Mouse (Mus musculus) lung, postnatal 0 days (tissue): Measurements from ENCODE around the gene B4galt1. TPM values are rescaled to one million over a fixed set of nuclear protein-coding genes. Genes with fewer than 3 reads are reported as not detected.
"Not testable (repeated sequence)": the region's sequence is repeated elsewhere in the genome, so short reads cannot be mapped to it uniquely, and the experiment has no call there.

Source experiments
- ATAC-seq: fragments of 200-750 bp; cut with Nextera tagmentation; 2 replicates; pipeline ENCODE4 v1.8.0; 2017; ENCODE audit warnings: moderate library complexity
- DNase-seq: peaks from one replicate; pipeline ENCODE4 v3.0.0-alpha.2; 2016; ENCODE audit warnings: low spot score
- H3K27ac ChIP-seq: fragments of 300-500 bp; sonication (generic); 2 replicates; pipeline ENCODE4 v1.5.1; 2014; ENCODE audit warnings: antibody characterized with exemption, mild to moderate bottlenecking, low read length, mixed read lengths
- H3K27me3 ChIP-seq: fragments of 300-500 bp; sonication (generic); replicated peaks from 2 replicates; pipeline ENCODE4 v1.6.1; 2014; ENCODE audit warnings: low read length, mixed read lengths; ENCODE audit not compliant: insufficient read depth
- H3K36me3 ChIP-seq: fragments of 300-500 bp; sonication (generic); 2 replicates; pipeline ENCODE4 v1.6.1; 2014; ENCODE audit warnings: low read length, mixed read lengths; ENCODE audit not compliant: insufficient read depth
- H3K4me1 ChIP-seq: fragments of 300-500 bp; sonication (generic); 2 replicates; pipeline ENCODE4 v1.6.1; 2014; ENCODE audit warnings: antibody characterized with exemption, low read depth, low read length, mixed read lengths; ENCODE audit not compliant: insufficient read depth
- H3K4me2 ChIP-seq: fragments of 300-500 bp; sonication (generic); replicated peaks from 2 replicates; pipeline ENCODE4 v1.6.1; 2014; ENCODE audit warnings: low read depth, mild to moderate bottlenecking, low read length, moderate library complexity, mixed read lengths
- H3K4me3 ChIP-seq: fragments of 300-500 bp; sonication (generic); 2 replicates; pipeline ENCODE4 v1.5.1; 2014; ENCODE audit warnings: low read depth, low read length
- H3K9ac ChIP-seq: fragments of 300-500 bp; sonication (generic); replicated peaks from 2 replicates; pipeline ENCODE4 v1.6.1; 2014; ENCODE audit warnings: low read depth, mild to moderate bottlenecking
- H3K9me3 ChIP-seq: fragments of 300-500 bp; sonication (generic); 2 replicates; pipeline ENCODE4 v1.6.1; 2016; ENCODE audit warnings: low read length, mixed read lengths
- CTCF ChIP-seq: IDR thresholded peaks from 2 replicates; pipeline ENCODE4 v1.5.1; 2016; ENCODE audit warnings: antibody characterized with exemption, mild to moderate bottlenecking
- EP300 ChIP-seq: IDR thresholded peaks from 2 replicates; pipeline ENCODE4 v1.6.1; 2016; ENCODE audit warnings: antibody characterized with exemption, mild to moderate bottlenecking, control low read depth
- WGBS: fragments of 180-500 bp; shearing (Covaris S2); extraction: QIAGEN DNeasy Blood & Tissue Kit; methylation state at CpG from one replicate; pipeline ENCODE4 v1.1.7; 2014; 5-methylcytosine and 5-hydroxymethylcytosine counted together
- polyA plus RNA-seq: library from polyadenylated mRNA; unstranded; fragments of >200 nt; fragmentation: Nextera tagmentation; extraction: Ambion mirVana; gene quantifications from 2 replicates; pipeline ENCODE4 v1.2.1, GENCODE M21; 2015

The B4galt1 gene
- polyA plus RNA-seq, 1 experiment from 2014 or later = 89.4 TPM

DNA sequence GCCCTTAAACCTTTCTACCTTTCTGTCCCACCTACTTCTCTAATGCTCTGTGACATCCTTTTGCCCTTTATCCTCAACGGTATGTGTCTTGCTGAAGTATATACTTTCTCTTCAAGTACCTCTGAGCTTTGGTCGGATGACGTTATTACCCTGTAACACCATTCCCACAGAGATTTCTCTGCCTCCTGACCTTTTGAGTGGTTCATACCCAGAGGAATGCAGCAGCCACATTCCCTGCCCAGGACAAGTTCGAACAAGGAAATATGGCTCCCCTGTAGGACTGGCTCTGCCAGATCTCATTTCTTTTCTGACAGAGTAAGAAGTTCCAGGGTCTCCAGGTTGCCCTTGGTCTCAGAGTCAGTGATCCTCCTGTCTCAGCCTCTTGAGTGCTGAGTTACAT, 51.9 kb downstream of the B4galt1 start:
- Histone ChIP-seq H3K27ac (peak overlapping the region; percentile 47; the same call in 1 of the 2 replicates), H3K4me1 (no peaks in the 10 kb centered on the region), H3K4me3 (no peak overlapping the region), H3K9me3 (no peaks in the 10 kb centered on the region), H3K4me2 (no peak overlapping the region), H3K36me3 (peaks cover 14% of the 10 kb centered on the region; the same call in 1 of the 2 replicates), H3K27me3 (no peaks in the 10 kb centered on the region), H3K9ac (no peak overlapping the region)
- ATAC-seq (peak; percentile 53), DNase-seq (peak; percentile 55)
- WGBS = 53% methylated on average over 4 of the region's 4 CpGs
- TF ChIP-seq CTCF = no peak
- peak; percentile 14; the same call in 1 of the 2 replicates for TF ChIP-seq EP300

DNA sequence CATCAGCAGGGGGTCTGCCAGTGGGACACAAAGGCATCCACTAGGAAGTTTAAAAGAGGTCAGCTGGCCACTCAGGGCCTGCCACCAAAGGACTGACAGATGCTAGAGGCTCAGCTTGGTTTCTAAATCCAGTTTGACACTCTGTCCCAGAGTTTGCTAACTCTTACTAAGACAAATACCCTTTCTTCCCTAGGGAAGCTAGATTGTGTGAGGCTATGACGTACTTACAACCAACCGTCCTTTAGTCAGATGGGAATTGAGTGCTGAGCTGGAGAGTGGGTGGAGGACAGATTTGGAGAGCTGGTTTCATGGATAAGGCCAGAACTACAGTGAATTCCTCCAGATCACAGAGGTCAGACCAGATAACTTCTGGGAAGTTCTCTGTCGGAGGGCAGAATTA, 52.9 kb downstream of the B4galt1 start:
- ATAC-seq = no peak
- TF ChIP-seq EP300 = no peak
- no peak for TF ChIP-seq CTCF
- H3K27ac ChIP-seq = no peak overlapping the region

DNA sequence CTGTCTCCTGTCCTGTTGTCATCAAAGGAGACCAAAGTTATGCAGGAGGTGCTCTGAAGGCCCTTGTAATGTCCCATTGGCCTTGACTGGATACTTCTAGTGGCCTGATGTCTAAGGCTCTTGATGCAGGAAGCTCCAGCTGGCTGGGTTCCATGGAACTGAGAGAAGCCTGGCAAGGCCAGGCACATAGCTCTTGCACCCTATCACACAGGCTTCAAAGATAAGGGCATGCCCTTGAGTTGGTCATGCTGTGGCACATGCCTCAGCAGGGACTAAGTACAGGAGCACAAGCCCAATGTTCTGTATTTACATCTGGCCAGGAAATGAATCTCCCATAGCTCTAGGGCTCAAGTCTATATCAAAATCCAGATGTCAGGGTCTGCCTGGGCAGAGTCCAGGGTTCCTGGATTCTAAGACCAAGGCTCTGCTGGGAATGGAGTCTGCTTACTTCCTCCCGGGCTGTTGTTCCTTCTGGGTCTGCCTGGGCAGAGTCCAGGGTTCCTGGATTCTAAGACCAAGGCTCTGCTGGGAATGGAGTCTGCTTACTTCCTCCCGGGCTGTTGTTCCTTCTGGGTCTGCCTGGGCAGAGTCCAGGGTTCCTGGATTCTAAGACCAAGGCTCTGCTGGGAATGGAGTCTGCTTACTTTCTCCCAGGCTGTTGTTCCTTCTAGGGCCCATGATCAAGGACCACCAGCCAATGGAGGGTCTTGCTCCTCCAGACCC, 54.8 kb downstream of the B4galt1 start:
- not testable (repeated sequence) for H3K4me2 ChIP-seq, H3K27me3 ChIP-seq, H3K9me3 ChIP-seq, H3K9ac ChIP-seq, H3K36me3 ChIP-seq, H3K4me3 ChIP-seq, H3K4me1 ChIP-seq
- peak; percentile 70 for ATAC-seq
- DNase-seq = peak; percentile 37
- no CpG with 5 or more reads among the region's 2 CpGs for WGBS
- peak overlapping the region; percentile 32; the same call in 1 of the 2 replicates for H3K27ac ChIP-seq

More for the DNA sequence above, 52.9 kb downstream of the B4galt1 start:
- H3K27me3 ChIP-seq = no peaks in the 10 kb centered on the region
- H3K4me2 ChIP-seq = no peak overlapping the region
- H3K9me3 ChIP-seq = no peaks in the 10 kb centered on the region
- no peaks in the 10 kb centered on the region for H3K4me1 ChIP-seq
- peaks cover 11% of the 10 kb centered on the region; the same call in 1 of the 2 replicates for H3K36me3 ChIP-seq
- no peak overlapping the region for H3K4me3 ChIP-seq
- no peak for DNase-seq
- 64% methylated on average over 3 of the region's 3 CpGs for WGBS
- H3K9ac ChIP-seq = no peak overlapping the region

DNA sequence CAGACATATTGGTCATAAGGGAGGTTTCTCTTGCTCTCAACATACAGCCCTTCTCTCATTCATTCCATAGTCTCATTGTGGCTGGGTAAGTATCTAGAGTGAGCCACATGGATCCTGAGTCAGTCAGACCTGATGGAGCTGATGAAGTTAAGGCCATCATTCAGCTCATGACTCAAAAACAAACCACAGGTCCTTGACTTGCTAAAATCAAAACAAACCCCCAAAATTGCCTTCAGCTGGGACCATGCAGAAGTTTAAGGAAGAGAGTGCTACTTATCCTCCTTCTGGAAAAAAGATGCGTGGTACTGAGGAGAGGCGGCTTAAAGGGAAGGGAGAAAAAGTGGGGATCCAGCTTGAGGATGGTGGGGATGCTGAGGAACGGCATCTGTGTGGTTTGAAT, 58.0 kb downstream of the B4galt1 start:
- H3K4me1 ChIP-seq = no peaks in the 10 kb centered on the region
- WGBS = 97% methylated on average over 3 of the region's 3 CpGs
- H3K9me3 ChIP-seq = no peaks in the 10 kb centered on the region
- H3K9ac ChIP-seq = no peak overlapping the region
- H3K27ac ChIP-seq = no peak overlapping the region
- no peaks in the 10 kb centered on the region for H3K27me3 ChIP-seq
- H3K4me2 ChIP-seq = no peak overlapping the region
- DNase-seq (no peak), ATAC-seq (no peak)
- TF ChIP-seq CTCF (no peak), EP300 (no peak)
- no peaks in the 10 kb centered on the region for H3K36me3 ChIP-seq
- no peak overlapping the region for H3K4me3 ChIP-seq

DNA sequence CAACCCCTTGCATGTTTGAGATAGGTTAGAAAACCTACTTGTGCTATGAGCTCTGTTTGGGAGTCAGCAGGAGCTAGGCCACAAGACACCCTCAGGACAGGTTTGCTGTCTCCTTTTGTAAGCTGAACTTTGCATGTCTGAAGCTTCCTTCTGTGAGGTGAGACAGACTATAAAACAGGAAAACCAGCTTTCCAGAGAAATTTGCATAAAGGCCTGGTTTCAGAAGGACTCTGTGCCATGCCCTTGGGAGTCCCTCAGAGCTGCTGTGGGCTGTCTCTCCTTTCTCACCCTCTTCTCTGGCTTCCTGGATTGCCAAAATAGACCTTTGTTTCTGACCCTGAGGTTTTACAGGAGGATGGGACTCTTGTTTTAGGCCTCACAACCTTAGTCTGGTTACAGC, 59.5 kb downstream of the B4galt1 start:
- Histone ChIP-seq H3K27ac (no peak overlapping the region), H3K27me3 (no peaks in the 10 kb centered on the region), H3K9ac (no peak overlapping the region), H3K4me2 (no peak overlapping the region), H3K4me3 (no peak overlapping the region), H3K4me1 (no peaks in the 10 kb centered on the region), H3K9me3 (no peaks in the 10 kb centered on the region), H3K36me3 (no peaks in the 10 kb centered on the region)
- TF ChIP-seq EP300 = no peak
- TF ChIP-seq CTCF = no peak
- DNase-seq = no peak
- no peak for ATAC-seq

DNA sequence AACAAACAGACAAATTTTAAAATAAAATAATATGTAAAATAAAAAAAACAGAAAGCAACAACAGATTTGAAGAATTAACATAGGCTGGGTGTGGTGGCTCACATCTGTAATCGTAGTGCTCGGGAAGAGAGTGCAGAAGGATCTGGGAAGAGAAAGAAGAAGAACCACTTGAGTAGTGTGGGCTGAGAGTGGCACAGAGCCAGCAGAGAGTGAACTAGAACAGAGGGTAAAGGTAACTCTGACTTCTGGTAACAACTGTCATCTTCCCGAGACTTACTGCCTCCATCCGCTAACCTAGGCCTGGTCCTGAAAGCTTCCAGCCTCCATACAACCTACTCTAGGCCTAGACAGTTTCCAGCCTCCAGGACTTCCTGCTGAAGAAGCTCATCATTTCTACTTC, 62.6 kb downstream of the B4galt1 start:
- Histone ChIP-seq H3K4me3 (no peak overlapping the region), H3K9ac (no peak overlapping the region), H3K4me1 (no peaks in the 10 kb centered on the region), H3K4me2 (no peak overlapping the region), H3K27me3 (no peaks in the 10 kb centered on the region), H3K36me3 (no peaks in the 10 kb centered on the region), H3K27ac (no peak overlapping the region), H3K9me3 (no peaks in the 10 kb centered on the region)
- 85% methylated on average over 4 of the region's 4 CpGs for WGBS
- DNase-seq (no peak), ATAC-seq (no peak)
- TF ChIP-seq CTCF (no peak), EP300 (no peak)
